7 mouse cellular contexts compared by ENCODE assay signal in genomic region chr17:87976154-87976806, GRCm38 (mm10). TPM values are rescaled to one million over a fixed set of nuclear protein-coding genes. Genes with fewer than 3 reads are reported as not detected.
DNase-seq lines count a peak whose midpoint lies in the region; ATAC-seq lines count a peak whose summit lies in the region.

No protein-coding gene starts in this region.

- peak overlapping the region; percentile 99 for H3K4me3 ChIP-seq in forebrain, embryonic 14.5 days (ENCODE audit: low read depth, low read length)
- peak overlapping the region; percentile 77 for H3K4me3 ChIP-seq in liver, embryonic 12.5 days

- no peak overlapping the region for H3K27ac ChIP-seq in forebrain, embryonic 14.5 days (ENCODE audit: low read depth, low read length)
- H3K27ac ChIP-seq in liver, embryonic 12.5 days: peak overlapping the region; percentile 82

- ATAC-seq in forebrain, embryonic 14.5 days: no peak
- ATAC-seq in liver, embryonic 12.5 days: no peak

- peak overlapping the region; percentile 92 for H3K9ac ChIP-seq in forebrain, embryonic 14.5 days (ENCODE audit: low read length)
- peak overlapping the region; percentile 88 for H3K9ac ChIP-seq in liver, embryonic 12.5 days

- 68% methylated on average over 9 of the region's 9 CpGs for WGBS in forebrain, embryonic 14.5 days
- WGBS in liver, embryonic 12.5 days (ENCODE audit: insufficient replicate concordance): 56% methylated on average over 9 of the region's 9 CpGs

- peak overlapping the region; percentile 85 for H3K4me2 ChIP-seq in forebrain, embryonic 14.5 days (ENCODE audit: low read length)
- peak overlapping the region; percentile 90 for H3K4me2 ChIP-seq in liver, embryonic 12.5 days

- no peaks in the 10 kb centered on the region for H3K9me3 ChIP-seq in forebrain, embryonic 14.5 days (replicated peaks; ENCODE audit: control insufficient read depth, low read length)
- no peaks in the 10 kb centered on the region for H3K9me3 ChIP-seq in liver, embryonic 12.5 days (replicated peaks)

- H3K36me3 ChIP-seq in forebrain, embryonic 14.5 days (ENCODE audit: control insufficient read depth, insufficient read depth, low read length): peaks cover 22% of the 10 kb centered on the region
- peaks cover 35% of the 10 kb centered on the region for H3K36me3 ChIP-seq in liver, embryonic 12.5 days

- peak; percentile 16 for DNase-seq in thymus, postnatal 25 days
- DNase-seq in thymus, postnatal 0 days (ENCODE audit: low spot score): no peak
- DNase-seq in forebrain, embryonic 14.5 days (ENCODE audit: low spot score): no peak
- no peak for DNase-seq in retina, postnatal 1 day
- DNase-seq in gastrocnemius, postnatal 10 days: no peak
- DNase-seq in kidney, postnatal 4 days: no peak

- H3K27me3 ChIP-seq in forebrain, embryonic 14.5 days (replicated peaks; ENCODE audit: control insufficient read depth, insufficient read depth, low read length): no peaks in the 10 kb centered on the region
- no peaks in the 10 kb centered on the region for H3K27me3 ChIP-seq in liver, embryonic 12.5 days (replicated peaks)

- H3K4me1 ChIP-seq in forebrain, embryonic 14.5 days (ENCODE audit: control insufficient read depth, insufficient read depth, low read length): peaks cover 12% of the 10 kb centered on the region
- peaks cover 54% of the 10 kb centered on the region for H3K4me1 ChIP-seq in liver, embryonic 12.5 days

RNA-seq across cellular contexts. Expression of gene Msh6, which starts 1.4 kb away (rescaled TPM):
- polyA plus RNA-seq in thymus, postnatal 0 days (2015; fragmentation: Nextera tagmentation; extraction: Ambion mirVana): 72.2 and 73.6 TPM in 2 replicates
- 31.9 and 39.3 TPM in 2 replicates for polyA plus RNA-seq in forebrain, embryonic 14.5 days (2014; fragmentation: Nextera tagmentation; extraction: Ambion mirVana)
- 52.0 and 52.4 TPM in 2 replicates for polyA plus RNA-seq in liver, embryonic 12.5 days (2016; fragmentation: Nextera tagmentation; extraction: Ambion mirVana)
- total RNA-seq in gastrocnemius, postnatal 10 days (2021): 1 to 10 TPM; 7.6 to 8.4 TPM

RNA-seq across cellular contexts. Expression of gene Rpl36-ps4, which starts 55.5 kb away (rescaled TPM):
- polyA plus RNA-seq in thymus, postnatal 0 days (2015; fragmentation: Nextera tagmentation; extraction: Ambion mirVana): not detected in 2 replicates
- polyA plus RNA-seq in forebrain, embryonic 14.5 days (2014; fragmentation: Nextera tagmentation; extraction: Ambion mirVana): not detected in 2 replicates
- not detected in 2 replicates for polyA plus RNA-seq in liver, embryonic 12.5 days (2016; fragmentation: Nextera tagmentation; extraction: Ambion mirVana)
- total RNA-seq in gastrocnemius, postnatal 10 days (2021): not detected
